Mouse (Mus musculus) kidney, embryonic 14.5 days (tissue): ENCODE results near the gene Tbc1d10a. TPM values are rescaled to one million over a fixed set of nuclear protein-coding genes. Genes with fewer than 3 reads are reported as not detected.

ENCODE experiments used
- ATAC-seq: fragments of 200-750 bp; cut with Nextera tagmentation; 2 replicates; pipeline ENCODE4 v1.8.0; 2017; ENCODE audit warnings: moderate number of reproducible peaks, mild to moderate bottlenecking, moderate TSS enrichment, moderate library complexity; ENCODE audit not compliant: low FRiP score, low TSS enrichment
- H3K27ac ChIP-seq: fragments of 300-500 bp; sonication (generic); 2 replicates; pipeline ENCODE4 v1.5.1; 2014; ENCODE audit warnings: low read depth, mild to moderate bottlenecking, low read length, moderate library complexity, mixed read lengths
- H3K27me3 ChIP-seq: fragments of 300-500 bp; sonication (generic); 2 replicates; pipeline ENCODE4 v1.6.1; 2014; ENCODE audit warnings: mild to moderate bottlenecking, low read length; ENCODE audit not compliant: control insufficient read depth, insufficient read depth
- H3K36me3 ChIP-seq: fragments of 300-500 bp; sonication (generic); 2 replicates; pipeline ENCODE4 v1.6.1; 2014; ENCODE audit warnings: low read length, mixed read lengths; ENCODE audit not compliant: control insufficient read depth, insufficient read depth
- H3K4me1 ChIP-seq: fragments of 300-500 bp; sonication (generic); 2 replicates; pipeline ENCODE4 v1.6.1; 2014; ENCODE audit warnings: low read length, mixed read lengths; ENCODE audit not compliant: control insufficient read depth, insufficient read depth
- H3K4me2 ChIP-seq: fragments of 300-500 bp; sonication (generic); replicated peaks from 2 replicates; pipeline ENCODE4 v1.6.1; 2014; ENCODE audit warnings: low read depth, mild to moderate bottlenecking, low read length
- H3K4me3 ChIP-seq: fragments of 300-500 bp; sonication (generic); 2 replicates; pipeline ENCODE4 v1.5.1; 2014; ENCODE audit warnings: mild to moderate bottlenecking, low read length
- H3K9ac ChIP-seq: fragments of 300-500 bp; sonication (generic); 2 replicates; pipeline ENCODE4 v1.6.1; 2014; ENCODE audit warnings: low read depth, mild to moderate bottlenecking, low read length, moderate library complexity
- H3K9me3 ChIP-seq: fragments of 300-500 bp; sonication (generic); 2 replicates; pipeline ENCODE4 v1.6.1; 2016; ENCODE audit warnings: low read length; ENCODE audit not compliant: control insufficient read depth
- WGBS: fragments of 180-500 bp; shearing (Covaris S2); extraction: QIAGEN DNeasy Blood & Tissue Kit; methylation state at CpG from one replicate; pipeline ENCODE4 v1.1.7; 2014; 5-methylcytosine and 5-hydroxymethylcytosine counted together
- polyA plus RNA-seq: library from polyadenylated mRNA; unstranded; fragments of >200 nt; fragmentation: Nextera tagmentation; extraction: Ambion mirVana; gene quantifications from 2 replicates; pipeline ENCODE4 v1.2.1, GENCODE M21; 2014

Tbc1d10a gene
- polyA plus RNA-seq, 1 experiment from 2014 or later = 28.8 TPM

DNA sequence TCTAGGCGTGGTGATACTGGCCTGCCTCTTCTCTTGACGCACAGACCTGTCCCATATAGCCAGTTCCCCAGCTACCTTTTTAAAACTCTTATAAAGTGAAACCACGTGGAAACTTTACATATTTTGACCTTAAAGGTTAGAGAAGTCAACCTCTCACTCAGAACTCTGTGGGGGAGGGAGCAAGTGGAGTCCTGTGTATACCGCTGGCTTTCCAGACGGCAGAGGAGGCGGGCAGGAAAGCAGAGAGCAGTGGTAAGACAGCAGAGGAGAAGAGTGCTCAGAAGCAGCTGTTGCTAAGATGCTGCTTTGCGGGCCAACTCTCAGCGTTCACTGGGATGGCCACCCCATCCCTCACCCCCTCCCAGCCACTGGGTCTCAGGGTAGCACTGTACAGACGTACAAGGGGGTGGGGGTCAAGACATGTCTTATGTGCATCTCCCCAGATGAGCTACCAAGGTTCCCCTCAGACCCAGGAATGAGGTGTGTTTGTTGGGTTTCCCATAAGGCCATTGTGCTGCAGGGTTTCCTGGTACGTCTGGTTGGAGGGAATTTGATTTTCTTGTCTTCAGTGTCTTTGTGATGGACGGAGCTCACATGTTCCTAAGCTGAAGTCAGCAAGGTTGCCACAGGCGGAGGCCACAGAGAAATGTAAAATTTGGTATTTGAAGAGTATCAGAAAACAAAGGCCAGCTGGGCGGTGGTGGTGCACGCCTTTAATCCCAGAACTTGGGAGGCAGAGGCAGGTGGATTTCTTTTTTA is 60.8 kb downstream of the Tbc1d10a start:
- no peak for ATAC-seq
- H3K9me3 ChIP-seq = no peaks in the 10 kb centered on the region
- 76% methylated on average over 14 of the region's 14 CpGs for WGBS
- no peaks in the 10 kb centered on the region for H3K36me3 ChIP-seq
- H3K27me3 ChIP-seq = no peaks in the 10 kb centered on the region
- no peak overlapping the region for H3K4me3 ChIP-seq
- H3K4me1 ChIP-seq = no peaks in the 10 kb centered on the region
- H3K27ac ChIP-seq = no peak overlapping the region
- H3K9ac ChIP-seq = no peak overlapping the region
- H3K4me2 ChIP-seq = no peak overlapping the region

DNA sequence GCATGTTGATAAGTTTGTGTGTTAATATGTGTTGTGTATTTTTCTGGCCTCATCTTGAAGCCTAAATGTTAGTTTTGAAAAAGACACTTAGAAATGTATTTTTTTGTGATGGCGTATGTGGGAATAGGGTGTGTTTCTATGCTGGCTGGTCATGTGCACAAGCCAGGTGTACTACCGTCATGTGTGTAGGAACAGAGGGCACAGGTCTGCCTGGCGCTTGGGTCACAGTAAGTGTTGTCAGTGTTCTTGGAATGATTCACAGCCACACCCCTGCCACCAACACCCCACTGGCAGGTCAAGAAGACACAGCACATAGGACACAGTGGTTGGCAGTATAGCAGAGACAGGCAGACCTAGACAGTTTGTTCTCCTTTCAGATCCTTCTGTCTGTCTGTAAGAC is 62.6 kb downstream of the Tbc1d10a start:
- no peak overlapping the region for H3K9ac ChIP-seq
- WGBS = 93% methylated on average over 3 of the region's 3 CpGs
- no peak overlapping the region for H3K4me3 ChIP-seq
- no peak overlapping the region for H3K4me2 ChIP-seq
- no peaks in the 10 kb centered on the region for H3K27me3 ChIP-seq
- H3K27ac ChIP-seq = no peak overlapping the region
- no peaks in the 10 kb centered on the region for H3K36me3 ChIP-seq
- no peaks in the 10 kb centered on the region for H3K4me1 ChIP-seq
- no peaks in the 10 kb centered on the region for H3K9me3 ChIP-seq
- no peak for ATAC-seq

DNA sequence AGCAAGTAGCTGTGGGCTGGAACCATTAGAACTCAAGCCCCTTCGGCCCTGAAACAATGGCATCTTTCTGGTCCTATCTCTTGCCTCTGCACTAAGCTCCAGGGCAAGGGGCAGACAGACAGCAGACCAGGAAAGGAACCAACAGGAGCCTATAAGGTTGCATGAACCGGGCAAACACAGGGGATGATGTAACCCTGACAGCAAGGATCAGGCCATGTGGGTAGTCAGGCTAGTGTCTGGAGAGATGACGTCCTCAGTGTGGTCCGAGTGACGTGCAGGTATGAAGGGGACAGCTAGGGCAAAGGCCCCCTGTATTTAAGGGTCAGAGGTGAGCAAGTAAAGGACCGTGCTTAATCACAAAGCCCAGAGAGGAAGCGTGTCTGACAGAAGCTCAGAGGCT is 63.7 kb downstream of the Tbc1d10a start:
- Histone ChIP-seq H3K27ac (no peak overlapping the region), H3K36me3 (no peaks in the 10 kb centered on the region), H3K9me3 (no peaks in the 10 kb centered on the region), H3K9ac (no peak overlapping the region), H3K4me3 (no peak overlapping the region), H3K4me2 (no peak overlapping the region), H3K4me1 (no peaks in the 10 kb centered on the region), H3K27me3 (no peaks in the 10 kb centered on the region)
- 79% methylated on average over 7 of the region's 7 CpGs for WGBS
- no peak for ATAC-seq

DNA sequence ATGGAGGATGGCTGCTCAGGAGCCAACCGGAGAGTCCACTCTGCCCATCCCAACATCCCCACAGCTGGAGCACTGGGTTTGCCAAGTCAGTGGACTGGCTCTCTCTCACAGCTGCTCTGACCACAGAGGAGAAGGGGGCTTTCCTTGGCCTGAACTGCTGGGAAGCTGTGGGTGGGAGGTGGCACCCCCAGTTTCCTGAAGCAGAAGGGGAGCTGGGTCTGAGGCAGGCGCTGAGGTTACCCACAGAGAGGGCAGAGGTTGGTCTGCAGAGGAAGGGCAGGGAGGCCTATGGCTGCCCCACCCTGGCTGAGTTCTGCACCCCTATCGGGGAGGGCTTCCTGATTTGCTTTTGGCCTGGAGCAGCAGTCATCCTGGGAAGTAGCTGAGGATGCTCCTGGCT is 64.8 kb downstream of the Tbc1d10a start:
- H3K27me3 ChIP-seq = no peaks in the 10 kb centered on the region
- ATAC-seq = no peak
- 76% methylated on average over 3 of the region's 3 CpGs for WGBS

DNA sequence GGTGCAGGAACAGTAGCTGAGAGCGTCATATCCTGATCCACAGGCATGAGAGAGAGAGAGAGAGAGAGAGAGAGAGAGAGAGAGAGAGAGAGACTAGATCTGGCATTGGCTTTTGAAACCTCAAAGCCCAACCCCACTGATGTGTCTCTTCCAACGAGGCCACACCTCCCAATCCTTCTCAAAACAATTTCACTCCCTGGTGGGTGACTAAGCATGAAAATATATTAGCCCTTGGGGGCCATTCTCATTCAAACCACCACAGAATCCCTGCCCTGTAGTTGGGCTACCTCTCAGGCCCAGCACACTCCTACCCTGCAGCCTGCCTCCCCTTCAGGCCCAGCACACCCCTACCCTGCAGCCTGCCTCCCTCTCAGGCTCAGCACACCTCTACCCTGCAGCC is 66.3 kb downstream of the Tbc1d10a start:
- WGBS = 65% methylated on average over 2 of the region's 2 CpGs
- Histone ChIP-seq H3K36me3 (no peaks in the 10 kb centered on the region), H3K4me1 (no peaks in the 10 kb centered on the region), H3K4me2 (no peak overlapping the region), H3K27me3 (no peaks in the 10 kb centered on the region), H3K27ac (no peak overlapping the region), H3K4me3 (no peak overlapping the region), H3K9me3 (no peaks in the 10 kb centered on the region), H3K9ac (no peak overlapping the region)
- ATAC-seq = no peak

More for the DNA sequence above, 64.8 kb downstream of the Tbc1d10a start:
- no peak overlapping the region for H3K9ac ChIP-seq
- H3K4me1 ChIP-seq = no peaks in the 10 kb centered on the region
- H3K4me3 ChIP-seq = no peak overlapping the region
- H3K9me3 ChIP-seq = no peaks in the 10 kb centered on the region
- no peak overlapping the region for H3K27ac ChIP-seq
- H3K4me2 ChIP-seq = no peak overlapping the region
- H3K36me3 ChIP-seq = no peaks in the 10 kb centered on the region

DNA sequence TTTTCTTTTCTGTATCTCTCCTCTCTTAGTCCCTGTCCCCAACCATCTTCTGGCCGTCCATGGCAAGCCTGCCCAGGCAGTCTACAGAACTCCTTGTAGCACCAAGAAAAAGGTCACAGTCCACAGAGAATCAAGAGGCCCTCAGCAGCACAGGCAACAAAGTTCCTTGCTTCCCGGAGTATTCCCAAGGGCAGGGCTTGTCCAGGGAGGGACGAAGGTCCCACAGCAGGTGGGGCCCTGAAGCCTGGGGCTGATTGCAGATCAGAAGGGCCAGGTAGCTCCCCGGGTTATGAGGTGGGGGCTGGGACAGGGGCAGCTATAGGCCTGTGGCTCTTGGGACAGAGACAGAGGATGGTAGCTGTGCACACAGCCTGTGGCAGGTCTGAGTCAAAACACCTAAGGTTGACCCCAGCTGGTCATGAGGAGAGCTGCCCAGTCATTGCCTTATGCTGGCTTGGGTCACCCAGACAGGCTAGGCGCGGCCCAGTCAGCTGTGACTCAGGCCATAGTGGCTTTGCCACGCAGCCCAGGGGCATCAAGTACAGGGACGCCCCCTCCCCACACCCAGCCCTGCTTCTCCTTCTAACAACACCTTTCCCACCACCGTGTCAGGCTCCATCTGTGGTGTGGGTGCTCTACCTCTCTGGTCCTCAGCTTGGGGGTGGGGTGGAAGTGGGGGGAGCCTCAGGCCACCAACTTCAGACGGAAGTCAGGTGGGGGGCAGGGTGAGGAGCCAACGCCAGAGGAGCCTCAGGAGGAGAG is 70.4 kb downstream of the Tbc1d10a start, which contains the start of gene Lif:
TSS of gene Lif (plus strand) at position 712 of the 762 bp plus-strand sequence.
- no peak for ATAC-seq
- Histone ChIP-seq H3K9me3 (no peaks in the 10 kb centered on the region), H3K4me3 (no peak within 1 kb of the TSS), H3K27me3 (no peaks in the 10 kb centered on the region), H3K9ac (no peak within 1 kb of the TSS), H3K4me1 (peaks cover 14% of the 10 kb centered on the region), H3K4me2 (no peak within 1 kb of the TSS), H3K27ac (no peak within 1 kb of the TSS), H3K36me3 (no peaks in the 10 kb centered on the region)
- 52% methylated on average over 11 of the region's 11 CpGs for WGBS

DNA sequence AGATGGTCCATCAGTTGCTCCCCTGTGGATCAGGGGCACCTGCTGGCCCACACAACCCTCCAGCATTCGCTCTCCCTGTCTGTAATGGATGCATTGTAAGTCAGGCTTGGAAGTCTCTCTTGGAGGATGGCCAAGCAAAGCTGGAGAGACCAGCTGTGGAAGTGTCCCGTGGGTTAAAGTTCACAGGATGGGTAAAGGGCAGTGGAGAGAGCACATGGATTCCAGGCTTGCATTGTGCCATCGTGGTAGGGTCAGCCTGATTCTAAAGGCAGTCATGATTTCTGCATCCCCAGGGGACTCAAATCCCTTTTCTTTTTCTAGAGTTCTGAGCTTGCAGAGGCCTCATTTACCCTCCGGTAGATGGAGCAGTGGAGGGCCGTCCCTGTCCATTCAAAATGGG is 71.2 kb downstream of the Tbc1d10a start:
- ATAC-seq = no peak
- H3K36me3 ChIP-seq = no peaks in the 10 kb centered on the region
- no peaks in the 10 kb centered on the region for H3K27me3 ChIP-seq
- H3K4me2 ChIP-seq = no peak overlapping the region
- no peaks in the 10 kb centered on the region for H3K9me3 ChIP-seq
- no peak overlapping the region for H3K27ac ChIP-seq
- no peak overlapping the region for H3K4me3 ChIP-seq
- no peak overlapping the region for H3K9ac ChIP-seq
- peaks cover 21% of the 10 kb centered on the region for H3K4me1 ChIP-seq
- WGBS = 62% methylated on average over 5 of the region's 5 CpGs

DNA sequence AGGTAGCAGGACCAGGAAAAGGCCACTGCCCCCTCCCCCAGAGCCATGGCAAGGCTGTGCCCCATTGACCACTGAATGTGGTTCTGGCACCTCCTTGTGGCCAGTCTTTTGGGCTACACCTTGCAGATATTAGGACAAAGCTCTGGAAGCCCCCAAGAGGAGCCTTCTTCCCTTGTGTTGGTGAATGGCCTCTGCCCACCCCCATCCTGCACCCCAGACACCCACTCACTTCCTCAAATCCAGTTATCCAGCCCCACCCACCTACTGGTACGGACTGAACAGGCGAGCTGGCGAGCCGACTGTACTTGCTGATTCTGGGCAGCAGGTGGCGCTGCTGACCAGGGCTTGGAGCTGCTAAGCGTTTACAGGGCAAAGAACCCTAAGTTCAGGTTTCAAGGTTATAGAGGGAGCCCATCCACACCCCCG is 72.1 kb downstream of the Tbc1d10a start:
- Histone ChIP-seq H3K36me3 (no peaks in the 10 kb centered on the region), H3K27ac (no peak overlapping the region), H3K9me3 (no peaks in the 10 kb centered on the region), H3K4me1 (peaks cover 30% of the 10 kb centered on the region), H3K27me3 (no peaks in the 10 kb centered on the region), H3K4me3 (no peak overlapping the region), H3K4me2 (peak overlapping the region; percentile 25), H3K9ac (no peak overlapping the region)
- peak; percentile 55 for ATAC-seq
- under 1% methylated on average over 7 of the region's 7 CpGs for WGBS
